Mouse (Mus musculus) bone marrow macrophage, adult 2 months (primary cell): ENCODE data around the gene Rplp2.

Source experiments
- CTCF ChIP-seq: IDR thresholded peaks from 2 replicates; pipeline ENCODE4 v1.5.1; 2012; ENCODE audit warnings: low read depth, mild to moderate bottlenecking, low read length, moderate library complexity
- POLR2A ChIP-seq: IDR thresholded peaks from 2 replicates; pipeline ENCODE4 v1.6.1; 2012; ENCODE audit warnings: mild to moderate bottlenecking, low read depth, low read length, borderline replicate concordance

DNA sequence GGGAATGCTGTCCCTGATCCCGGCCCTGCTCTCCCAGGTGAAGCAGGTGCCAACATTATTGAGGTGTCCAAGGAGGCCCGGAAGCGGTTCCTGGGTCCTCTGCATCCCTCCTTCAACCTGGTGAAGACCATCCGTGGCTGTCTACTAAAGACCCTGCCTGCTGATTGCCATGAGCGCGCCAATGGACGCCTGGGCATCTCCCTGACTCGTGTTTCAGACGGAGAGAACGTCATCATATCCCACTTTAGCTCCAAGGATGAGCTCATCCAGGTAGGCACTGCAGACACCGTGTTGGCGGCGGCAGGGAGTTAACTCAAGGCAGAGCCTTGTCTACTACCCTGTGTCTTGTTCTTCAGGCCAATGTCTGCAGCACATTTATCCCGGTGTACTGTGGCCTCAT is 10.1 kb downstream of the Rplp2 start:
- TF ChIP-seq CTCF: no peak
- no peak for TF ChIP-seq POLR2A
